Mouse (Mus musculus): ENCODE results near the gene Ttll11. TPM values are rescaled to one million over a fixed set of nuclear protein-coding genes. Genes with fewer than 3 reads are reported as not detected.

Ttll11 gene
- polyA plus RNA-seq, 1 experiment from 2014 or later = 1.3 TPM

- no peak overlapping the region for H3K4me2 ChIP-seq
- no peak overlapping the region for H3K4me3 ChIP-seq
- no peak overlapping the region for H3K9ac ChIP-seq
- 64% methylated on average over 2 of the region's 2 CpGs for WGBS (ENCODE audit: insufficient replicate concordance)
- H3K27ac ChIP-seq = no peak overlapping the region
- H3K9me3 ChIP-seq (replicated peaks) = no peaks in the 10 kb centered on the region
- 0 out of 2 replicates have a peak, but pooled peaks cover 12% of the 10 kb centered on the region for H3K4me1 ChIP-seq
- no peaks in the 10 kb centered on the region for H3K36me3 ChIP-seq
- peaks cover 12% of the 10 kb centered on the region; the same call in 1 of the 2 replicates for H3K27me3 ChIP-seq (replicated peaks)
- no peak for ATAC-seq
These were observed 209.2 kb downstream of the Ttll11 start for GRCm38 (mm10) chr2:35770541-35770940.

- no peak overlapping the region for H3K9ac ChIP-seq
- peaks cover 12% of the 10 kb centered on the region; the same call in 1 of the 2 replicates for H3K27me3 ChIP-seq (replicated peaks)
- no peaks in the 10 kb centered on the region for H3K9me3 ChIP-seq (replicated peaks)
- WGBS (ENCODE audit: insufficient replicate concordance) = 64% methylated on average over 12 of the region's 12 CpGs
- H3K4me3 ChIP-seq = no peak overlapping the region
- H3K36me3 ChIP-seq = no peaks in the 10 kb centered on the region
- no peak overlapping the region for H3K27ac ChIP-seq
- 0 out of 2 replicates have a peak, but pooled peaks cover 12% of the 10 kb centered on the region for H3K4me1 ChIP-seq
- H3K4me2 ChIP-seq = no peak overlapping the region
- ATAC-seq = no peak
These were observed 210.3 kb downstream of the Ttll11 start for GRCm38 (mm10) chr2:35769398-35769797.

- Histone ChIP-seq H3K4me3 (no peak overlapping the region), H3K36me3 (no peaks in the 10 kb centered on the region), H3K27ac (no peak overlapping the region), H3K4me2 (no peak overlapping the region), H3K9me3 (replicated peaks) (no peaks in the 10 kb centered on the region), H3K4me1 (0 out of 2 replicates have a peak, but pooled peaks cover 12% of the 10 kb centered on the region), H3K27me3 (replicated peaks) (peaks cover 12% of the 10 kb centered on the region; the same call in 1 of the 2 replicates), H3K9ac (no peak overlapping the region)
- WGBS (ENCODE audit: insufficient replicate concordance) = 23% methylated on average over 4 of the region's 4 CpGs
- 0 out of 2 replicates have a peak, but pooled peaks have one; percentile 37 for ATAC-seq
These were observed 211.0 kb downstream of the Ttll11 start for GRCm38 (mm10) chr2:35768538-35769238.

- Histone ChIP-seq H3K27me3 (replicated peaks) (peaks cover 12% of the 10 kb centered on the region; the same call in 1 of the 2 replicates), H3K4me2 (no peak overlapping the region), H3K27ac (no peak overlapping the region), H3K9ac (no peak overlapping the region), H3K4me1 (0 out of 2 replicates have a peak, but pooled peaks cover 12% of the 10 kb centered on the region), H3K4me3 (no peak overlapping the region), H3K9me3 (replicated peaks) (no peaks in the 10 kb centered on the region), H3K36me3 (no peaks in the 10 kb centered on the region)
- ATAC-seq = no peak
- 37% methylated on average over 14 of the region's 14 CpGs for WGBS (ENCODE audit: insufficient replicate concordance)
These were observed 211.7 kb downstream of the Ttll11 start for GRCm38 (mm10) chr2:35767834-35768537.

- Histone ChIP-seq H3K4me2 (no peak overlapping the region), H3K27me3 (replicated peaks) (peaks cover 12% of the 10 kb centered on the region; the same call in 1 of the 2 replicates), H3K27ac (no peak overlapping the region), H3K4me3 (no peak overlapping the region), H3K9me3 (replicated peaks) (no peaks in the 10 kb centered on the region), H3K4me1 (0 out of 2 replicates have a peak, but pooled peaks cover 12% of the 10 kb centered on the region), H3K9ac (no peak overlapping the region), H3K36me3 (no peaks in the 10 kb centered on the region)
- no peak for ATAC-seq
- WGBS (ENCODE audit: insufficient replicate concordance) = 61% methylated on average over 8 of the region's 8 CpGs
These were observed 215.4 kb downstream of the Ttll11 start for GRCm38 (mm10) chr2:35764328-35764727.

- H3K9me3 ChIP-seq (replicated peaks) = no peaks in the 10 kb centered on the region
- ATAC-seq = no peak
- 0 out of 2 replicates have a peak, but pooled peaks cover 9% of the 10 kb centered on the region for H3K4me1 ChIP-seq
- H3K27ac ChIP-seq = no peak overlapping the region
- WGBS (ENCODE audit: insufficient replicate concordance) = 70% methylated on average over 7 of the region's 7 CpGs
- H3K9ac ChIP-seq = no peak overlapping the region
- no peak overlapping the region for H3K4me3 ChIP-seq
- no peak overlapping the region for H3K4me2 ChIP-seq
- H3K27me3 ChIP-seq (replicated peaks) = peaks cover 12% of the 10 kb centered on the region; the same call in 1 of the 2 replicates
- no peaks in the 10 kb centered on the region for H3K36me3 ChIP-seq
These were observed 215.9 kb downstream of the Ttll11 start for GRCm38 (mm10) chr2:35763818-35764217.

GRCm38 (mm10) chr2:35761458-35761857 lies 218.3 kb downstream of the Ttll11 start:
- Histone ChIP-seq H3K9me3 (replicated peaks) (no peaks in the 10 kb centered on the region), H3K27me3 (replicated peaks) (0 out of 2 replicates have a peak, but pooled peaks cover 3% of the 10 kb centered on the region), H3K9ac (no peak overlapping the region), H3K4me1 (no peaks in the 10 kb centered on the region), H3K36me3 (no peaks in the 10 kb centered on the region), H3K4me2 (no peak overlapping the region), H3K4me3 (no peak overlapping the region), H3K27ac (no peak overlapping the region)
- no peak for ATAC-seq
- WGBS (ENCODE audit: insufficient replicate concordance) = 71% methylated on average over 5 of the region's 5 CpGs

- H3K9ac ChIP-seq = no peak overlapping the region
- ATAC-seq = no peak
These were observed 218.8 kb downstream of the Ttll11 start for GRCm38 (mm10) chr2:35760867-35761266.

GRCm38 (mm10) chr2:35760352-35760751 lies 219.4 kb downstream of the Ttll11 start:
- ATAC-seq = no peak
- Histone ChIP-seq H3K27me3 (replicated peaks) (no peaks in the 10 kb centered on the region), H3K4me2 (no peak overlapping the region), H3K4me3 (no peak overlapping the region), H3K9me3 (replicated peaks) (no peaks in the 10 kb centered on the region), H3K27ac (no peak overlapping the region), H3K9ac (no peak overlapping the region), H3K36me3 (no peaks in the 10 kb centered on the region), H3K4me1 (no peaks in the 10 kb centered on the region)
- 47% methylated on average over 8 of the region's 8 CpGs for WGBS (ENCODE audit: insufficient replicate concordance)

More at GRCm38 (mm10) chr2:35760867-35761266, 218.8 kb downstream of the Ttll11 start:
- Histone ChIP-seq H3K36me3 (no peaks in the 10 kb centered on the region), H3K4me3 (no peak overlapping the region), H3K9me3 (replicated peaks) (no peaks in the 10 kb centered on the region), H3K27ac (no peak overlapping the region), H3K4me2 (no peak overlapping the region), H3K27me3 (replicated peaks) (no peaks in the 10 kb centered on the region), H3K4me1 (no peaks in the 10 kb centered on the region)

- 31% methylated on average over 7 of the region's 7 CpGs for WGBS (ENCODE audit: insufficient replicate concordance)
- H3K4me1 ChIP-seq = no peaks in the 10 kb centered on the region
- ATAC-seq = no peak
- H3K27me3 ChIP-seq (replicated peaks) = peaks cover 5% of the 10 kb centered on the region; the same call in 1 of the 2 replicates
- H3K9me3 ChIP-seq (replicated peaks) = no peaks in the 10 kb centered on the region
- no peak overlapping the region for H3K27ac ChIP-seq
- H3K4me3 ChIP-seq = no peak overlapping the region
- no peak overlapping the region for H3K4me2 ChIP-seq
- no peak overlapping the region for H3K9ac ChIP-seq
- no peaks in the 10 kb centered on the region for H3K36me3 ChIP-seq
These were observed 223.2 kb downstream of the Ttll11 start for GRCm38 (mm10) chr2:35756467-35756866.

GRCm38 (mm10) chr2:35751781-35752505 lies 227.8 kb downstream of the Ttll11 start:
- H3K4me3 ChIP-seq = no peak overlapping the region
- no peaks in the 10 kb centered on the region for H3K4me1 ChIP-seq
- H3K36me3 ChIP-seq = no peaks in the 10 kb centered on the region
- no peak for ATAC-seq
- 67% methylated on average over 18 of the region's 18 CpGs for WGBS (ENCODE audit: insufficient replicate concordance)
- H3K4me2 ChIP-seq = no peak overlapping the region
- peaks cover 5% of the 10 kb centered on the region; the same call in 1 of the 2 replicates for H3K27me3 ChIP-seq (replicated peaks)
- no peak overlapping the region for H3K9ac ChIP-seq
- H3K9me3 ChIP-seq (replicated peaks) = no peaks in the 10 kb centered on the region
- no peak overlapping the region for H3K27ac ChIP-seq

All from liver, embryonic 12.5 days (tissue).